Mouse (Mus musculus): ENCODE data around the gene Pla2g5. TPM values are rescaled to one million over a fixed set of nuclear protein-coding genes. Genes with fewer than 3 reads are reported as not detected.

Pla2g5 gene
- polyA plus RNA-seq, 1 experiment from 2014 or later: 0.35 TPM

DNA sequence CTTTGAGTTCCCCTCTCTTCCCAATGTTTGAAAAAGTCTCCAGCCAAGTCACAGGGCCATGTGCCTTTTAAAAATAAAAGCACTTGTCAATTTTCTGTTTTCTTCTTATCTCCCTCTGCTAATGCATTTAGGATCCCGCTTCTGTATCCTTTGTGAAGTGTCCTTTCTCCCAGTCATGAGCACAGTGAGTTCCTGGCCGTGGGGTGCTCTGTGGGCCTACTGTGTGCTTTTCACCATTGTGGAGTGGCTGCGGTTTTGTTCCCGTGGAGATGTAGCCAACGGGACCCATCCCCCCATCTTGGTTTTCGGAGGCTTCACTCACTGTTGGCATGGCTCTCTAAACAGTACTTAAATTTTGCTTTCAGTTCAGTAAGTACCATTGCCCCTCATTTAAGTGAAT lies 2.7 kb upstream of the Pla2g5 start:
- 63% methylated on average over 6 of the region's 6 CpGs for WGBS
- H3K27ac ChIP-seq (ENCODE audit: low read depth, low read length): no peak overlapping the region
- H3K4me2 ChIP-seq (replicated peaks; ENCODE audit: low read depth, low read length): no peak overlapping the region
- H3K4me3 ChIP-seq (ENCODE audit: low read length): no peak overlapping the region
- H3K27me3 ChIP-seq (ENCODE audit: control insufficient read depth, insufficient read depth, low read length): peaks cover 2% of the 10 kb centered on the region; the same call in 1 of the 2 replicates
- no peak for ATAC-seq (ENCODE audit: low FRiP score, low TSS enrichment)
- no peaks in the 10 kb centered on the region for H3K36me3 ChIP-seq (ENCODE audit: control insufficient read depth, insufficient read depth, low read length)
- no peaks in the 10 kb centered on the region for H3K4me1 ChIP-seq (ENCODE audit: control insufficient read depth, insufficient read depth, low read length)
- no peak overlapping the region for H3K9ac ChIP-seq (ENCODE audit: low read depth, low read length)
- H3K9me3 ChIP-seq (ENCODE audit: control insufficient read depth, low read length): no peaks in the 10 kb centered on the region; the same call in 1 of the 2 replicates

DNA sequence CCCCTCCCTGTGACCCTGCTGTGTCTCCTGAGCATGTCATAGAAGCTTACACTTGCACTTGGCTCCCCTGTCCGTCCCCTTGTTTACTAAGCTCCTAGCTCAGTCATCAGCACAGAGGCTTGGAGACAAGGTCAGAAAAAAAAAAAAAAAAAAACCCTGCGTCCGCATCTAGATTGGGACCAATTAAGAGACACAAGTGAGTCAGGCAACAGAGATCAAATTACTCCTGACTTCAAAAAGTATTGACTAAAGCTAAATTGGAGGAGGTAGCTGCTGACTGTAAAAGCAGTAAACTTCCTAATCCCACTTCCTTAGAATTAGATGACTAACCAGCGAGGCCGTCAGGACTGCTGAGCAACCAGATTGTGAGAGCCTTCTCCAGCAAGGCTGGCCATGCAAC lies 1.8 kb upstream of the Pla2g5 start:
- no peak for ATAC-seq (ENCODE audit: low FRiP score, low TSS enrichment)
- H3K36me3 ChIP-seq (ENCODE audit: control insufficient read depth, insufficient read depth, low read length): no peaks in the 10 kb centered on the region
- H3K9me3 ChIP-seq (ENCODE audit: control insufficient read depth, low read length): no peaks in the 10 kb centered on the region
- no peak overlapping the region for H3K4me2 ChIP-seq (replicated peaks; ENCODE audit: low read depth, low read length)
- no peak overlapping the region for H3K27ac ChIP-seq (ENCODE audit: low read depth, low read length)
- H3K27me3 ChIP-seq (ENCODE audit: control insufficient read depth, insufficient read depth, low read length): peaks cover 2% of the 10 kb centered on the region; the same call in 1 of the 2 replicates
- no peak overlapping the region for H3K9ac ChIP-seq (ENCODE audit: low read depth, low read length)
- H3K4me3 ChIP-seq (ENCODE audit: low read length): no peak overlapping the region
- WGBS: 11% methylated on average over 5 of the region's 5 CpGs
- H3K4me1 ChIP-seq (ENCODE audit: control insufficient read depth, insufficient read depth, low read length): 0 out of 2 replicates have a peak, but pooled peaks cover 2% of the 10 kb centered on the region

DNA sequence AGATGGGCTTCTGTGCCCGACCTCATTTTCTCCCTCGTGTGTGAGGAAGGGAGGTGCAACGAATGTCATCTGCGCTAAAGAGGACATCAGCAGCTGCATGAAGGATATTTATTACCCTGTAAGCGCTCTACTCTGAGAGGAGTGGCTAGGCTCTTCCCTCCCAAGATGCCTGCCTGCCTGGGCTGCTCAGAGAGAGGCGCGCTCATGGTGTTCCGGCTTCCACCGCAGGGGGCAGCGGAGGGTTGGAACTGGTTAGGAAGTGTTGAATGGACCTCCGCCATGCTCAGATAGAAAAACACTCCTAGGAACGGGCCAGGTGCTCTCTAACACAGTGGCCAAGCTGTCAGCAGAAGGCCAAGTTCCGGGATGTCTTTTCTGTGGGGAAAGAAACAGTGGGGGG lies 3.6 kb downstream of the Pla2g5 start:
- Histone ChIP-seq H3K9ac (ENCODE audit: low read depth, low read length) (no peak overlapping the region), H3K4me3 (ENCODE audit: low read length) (peak overlapping the region; percentile 25; the same call in 1 of the 2 replicates)

DNA sequence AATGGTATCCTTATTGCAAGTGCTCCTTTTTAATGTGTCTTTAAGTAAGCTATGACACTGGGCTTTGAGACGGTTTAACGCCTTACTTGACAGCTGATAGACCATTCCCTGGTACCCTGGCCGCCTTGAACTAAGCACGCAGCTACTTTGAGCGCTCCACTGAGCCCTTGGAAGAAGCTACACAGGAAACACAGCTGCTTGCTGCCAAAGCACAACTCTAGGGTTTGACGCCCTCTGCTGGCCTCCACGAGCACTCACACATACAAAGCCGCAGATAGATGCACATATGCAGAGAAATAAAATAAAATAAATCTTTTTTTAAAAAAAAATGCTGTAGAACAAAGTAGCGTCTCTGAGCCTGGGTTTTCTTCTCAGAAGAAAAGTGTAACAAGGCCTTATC lies 4.0 kb downstream of the Pla2g5 start:
- no peaks in the 10 kb centered on the region for H3K9me3 ChIP-seq (ENCODE audit: control insufficient read depth, low read length)
- H3K4me3 ChIP-seq (ENCODE audit: low read length): peak overlapping the region; percentile 25; the same call in 1 of the 2 replicates
- H3K4me1 ChIP-seq (ENCODE audit: control insufficient read depth, insufficient read depth, low read length): 0 out of 2 replicates have a peak, but pooled peaks cover 2% of the 10 kb centered on the region
- H3K27me3 ChIP-seq (ENCODE audit: control insufficient read depth, insufficient read depth, low read length): no peaks in the 10 kb centered on the region
- WGBS: 19% methylated on average over 9 of the region's 9 CpGs
- H3K9ac ChIP-seq (ENCODE audit: low read depth, low read length): no peak overlapping the region
- H3K36me3 ChIP-seq (ENCODE audit: control insufficient read depth, insufficient read depth, low read length): no peaks in the 10 kb centered on the region
- H3K27ac ChIP-seq (ENCODE audit: low read depth, low read length): no peak overlapping the region
- no peak for ATAC-seq (ENCODE audit: low FRiP score, low TSS enrichment)
- H3K4me2 ChIP-seq (replicated peaks; ENCODE audit: low read depth, low read length): peak overlapping the region; percentile 43

More for the DNA sequence above, 3.6 kb downstream of the Pla2g5 start:
- Histone ChIP-seq H3K9me3 (ENCODE audit: control insufficient read depth, low read length) (no peaks in the 10 kb centered on the region), H3K4me1 (ENCODE audit: control insufficient read depth, insufficient read depth, low read length) (0 out of 2 replicates have a peak, but pooled peaks cover 2% of the 10 kb centered on the region), H3K36me3 (ENCODE audit: control insufficient read depth, insufficient read depth, low read length) (no peaks in the 10 kb centered on the region), H3K27ac (ENCODE audit: low read depth, low read length) (no peak overlapping the region), H3K27me3 (ENCODE audit: control insufficient read depth, insufficient read depth, low read length) (no peaks in the 10 kb centered on the region), H3K4me2 (replicated peaks; ENCODE audit: low read depth, low read length) (peak overlapping the region; percentile 43)
- 6% methylated on average over 13 of the region's 13 CpGs for WGBS
- peak; percentile 77 for ATAC-seq (ENCODE audit: low FRiP score, low TSS enrichment)

DNA sequence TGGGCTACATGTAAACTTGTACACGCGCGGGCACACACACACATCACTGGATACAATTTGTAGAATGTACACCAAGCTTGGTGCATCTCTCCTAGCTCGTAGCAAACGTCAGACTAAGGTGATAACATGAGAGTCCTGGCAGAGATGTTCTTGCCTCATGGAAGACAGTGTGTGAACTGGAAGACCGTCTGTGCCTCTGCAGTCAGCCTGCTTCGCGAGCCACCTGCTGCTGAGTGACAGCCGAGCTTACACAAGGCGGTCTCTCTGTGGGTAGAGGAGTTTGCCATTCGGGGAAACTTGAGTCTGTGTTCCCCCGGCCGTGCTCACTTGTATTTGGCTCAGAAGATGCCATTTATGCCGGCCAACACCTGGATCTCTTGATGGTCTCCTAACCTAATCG lies 4.8 kb downstream of the Pla2g5 start:
- Histone ChIP-seq H3K36me3 (ENCODE audit: control insufficient read depth, insufficient read depth, low read length) (no peaks in the 10 kb centered on the region), H3K9me3 (ENCODE audit: control insufficient read depth, low read length) (no peaks in the 10 kb centered on the region), H3K27ac (ENCODE audit: low read depth, low read length) (no peak overlapping the region), H3K9ac (ENCODE audit: low read depth, low read length) (no peak overlapping the region), H3K27me3 (ENCODE audit: control insufficient read depth, insufficient read depth, low read length) (no peaks in the 10 kb centered on the region), H3K4me2 (replicated peaks; ENCODE audit: low read depth, low read length) (no peak overlapping the region), H3K4me1 (ENCODE audit: control insufficient read depth, insufficient read depth, low read length) (0 out of 2 replicates have a peak, but pooled peaks cover 2% of the 10 kb centered on the region), H3K4me3 (ENCODE audit: low read length) (no peak overlapping the region)
- WGBS: 83% methylated on average over 15 of the region's 15 CpGs
- no peak for ATAC-seq (ENCODE audit: low FRiP score, low TSS enrichment)

DNA sequence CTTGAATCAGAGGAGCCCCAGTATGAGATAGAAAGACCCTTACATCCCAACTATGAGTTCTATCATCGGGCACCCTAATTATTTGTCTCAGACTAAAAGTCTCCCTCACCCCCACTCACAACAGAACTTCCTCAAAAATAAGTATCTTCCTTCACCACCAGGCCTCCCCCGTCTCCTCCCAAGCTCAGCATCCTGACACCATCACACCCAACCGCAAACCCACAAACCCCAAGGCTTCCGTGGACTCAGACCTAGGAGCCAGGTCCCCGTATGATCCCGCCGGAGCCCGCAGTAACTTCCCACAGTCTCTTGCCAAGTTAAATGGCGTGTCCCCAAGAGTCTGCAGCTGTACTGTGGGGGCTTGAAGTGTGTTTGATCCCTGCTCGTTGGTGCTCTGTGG lies 5.7 kb downstream of the Pla2g5 start:
- Histone ChIP-seq H3K9ac (ENCODE audit: low read depth, low read length) (no peak overlapping the region), H3K4me3 (ENCODE audit: low read length) (no peak overlapping the region), H3K9me3 (ENCODE audit: control insufficient read depth, low read length) (no peaks in the 10 kb centered on the region), H3K4me2 (replicated peaks; ENCODE audit: low read depth, low read length) (no peak overlapping the region), H3K27ac (ENCODE audit: low read depth, low read length) (no peak overlapping the region), H3K27me3 (ENCODE audit: control insufficient read depth, insufficient read depth, low read length) (no peaks in the 10 kb centered on the region), H3K36me3 (ENCODE audit: control insufficient read depth, insufficient read depth, low read length) (no peaks in the 10 kb centered on the region), H3K4me1 (ENCODE audit: control insufficient read depth, insufficient read depth, low read length) (0 out of 2 replicates have a peak, but pooled peaks cover 2% of the 10 kb centered on the region)
- no peak for ATAC-seq (ENCODE audit: low FRiP score, low TSS enrichment)
- WGBS: 84% methylated on average over 10 of the region's 10 CpGs

DNA sequence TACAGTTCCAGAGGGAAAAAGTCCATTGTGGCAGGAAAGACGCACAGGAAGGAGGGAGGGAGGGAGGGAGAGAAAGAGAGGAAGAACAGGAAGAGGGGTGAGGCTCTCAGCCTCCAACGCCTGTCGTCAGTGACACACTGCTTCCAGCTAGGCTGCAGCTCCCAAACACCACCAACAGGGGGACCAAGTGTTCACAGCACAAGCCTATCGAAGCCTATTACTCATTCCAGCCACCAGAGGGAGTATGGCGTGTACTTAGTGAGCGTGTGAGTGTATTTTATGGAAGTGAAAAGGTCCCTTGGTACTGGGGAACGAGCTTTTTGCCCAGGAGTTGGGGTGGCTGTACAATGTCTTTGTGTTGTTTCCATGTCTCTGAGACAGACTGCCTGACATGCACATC lies 6.8 kb downstream of the Pla2g5 start:
- no peaks in the 10 kb centered on the region for H3K27me3 ChIP-seq (ENCODE audit: control insufficient read depth, insufficient read depth, low read length)
- H3K4me2 ChIP-seq (replicated peaks; ENCODE audit: low read depth, low read length): no peak overlapping the region
- H3K27ac ChIP-seq (ENCODE audit: low read depth, low read length): no peak overlapping the region
- H3K4me1 ChIP-seq (ENCODE audit: control insufficient read depth, insufficient read depth, low read length): 0 out of 2 replicates have a peak, but pooled peaks cover 2% of the 10 kb centered on the region
- 30% methylated on average over 7 of the region's 7 CpGs for WGBS
- no peak overlapping the region for H3K4me3 ChIP-seq (ENCODE audit: low read length)
- ATAC-seq (ENCODE audit: low FRiP score, low TSS enrichment): no peak
- no peaks in the 10 kb centered on the region for H3K9me3 ChIP-seq (ENCODE audit: control insufficient read depth, low read length)
- H3K36me3 ChIP-seq (ENCODE audit: control insufficient read depth, insufficient read depth, low read length): no peaks in the 10 kb centered on the region
- no peak overlapping the region for H3K9ac ChIP-seq (ENCODE audit: low read depth, low read length)

DNA sequence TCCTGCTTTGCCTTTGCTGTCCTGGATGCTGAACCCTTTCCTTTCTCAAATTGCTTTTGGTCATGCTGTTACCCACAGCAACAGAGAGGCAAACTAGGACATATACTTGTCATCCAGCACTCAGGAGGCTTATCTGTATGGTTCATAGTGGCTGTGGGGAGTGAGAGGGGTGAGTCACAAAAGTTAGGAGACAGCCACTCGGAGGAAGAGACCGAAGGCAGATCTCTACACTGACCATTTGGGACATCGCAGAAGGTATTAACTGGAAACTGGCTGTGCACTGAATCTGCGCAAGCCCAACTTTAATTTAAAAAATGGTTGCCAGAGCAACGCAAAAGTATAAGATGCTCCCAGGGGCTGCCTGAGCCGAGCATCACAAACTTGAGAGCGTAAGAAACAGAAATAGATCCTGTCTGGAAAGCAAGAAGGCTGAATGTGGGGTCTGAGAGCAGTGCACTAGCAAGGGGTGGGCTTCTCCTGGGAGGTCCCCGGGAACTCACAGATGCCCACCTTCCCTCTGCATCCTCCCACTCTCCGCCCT lies 8.1 kb downstream of the Pla2g5 start:
- H3K4me3 ChIP-seq (ENCODE audit: low read length): no peak overlapping the region
- no peaks in the 10 kb centered on the region for H3K36me3 ChIP-seq (ENCODE audit: control insufficient read depth, insufficient read depth, low read length)
- H3K4me1 ChIP-seq (ENCODE audit: control insufficient read depth, insufficient read depth, low read length): 0 out of 2 replicates have a peak, but pooled peaks cover under 1% of the 10 kb centered on the region
- H3K27me3 ChIP-seq (ENCODE audit: control insufficient read depth, insufficient read depth, low read length): no peaks in the 10 kb centered on the region
- no peak for ATAC-seq (ENCODE audit: low FRiP score, low TSS enrichment)
- no peak overlapping the region for H3K4me2 ChIP-seq (replicated peaks; ENCODE audit: low read depth, low read length)
- WGBS: 84% methylated on average over 9 of the region's 9 CpGs
- H3K27ac ChIP-seq (ENCODE audit: low read depth, low read length): no peak overlapping the region
- H3K9ac ChIP-seq (ENCODE audit: low read depth, low read length): no peak overlapping the region
- H3K9me3 ChIP-seq (ENCODE audit: control insufficient read depth, low read length): no peaks in the 10 kb centered on the region

DNA sequence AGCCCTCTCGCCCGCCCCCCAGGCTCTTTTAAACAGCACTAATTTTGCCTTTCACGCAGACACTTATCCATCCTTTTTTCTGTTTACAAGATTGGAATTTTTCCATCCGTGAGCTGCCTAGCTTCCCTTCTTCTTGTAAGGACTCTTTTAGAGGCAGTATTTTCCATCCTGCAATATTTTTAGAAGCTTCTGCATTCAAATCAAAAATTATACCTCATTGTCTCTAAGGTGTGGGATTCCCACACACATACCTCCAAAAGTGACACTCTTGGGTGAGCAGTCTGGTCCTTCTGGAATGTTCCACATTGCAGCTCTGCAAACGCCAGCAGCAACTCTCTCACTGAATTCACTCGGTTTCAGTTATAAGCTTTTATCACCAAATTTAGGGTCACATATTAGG lies 10.3 kb downstream of the Pla2g5 start:
- H3K27me3 ChIP-seq (ENCODE audit: control insufficient read depth, insufficient read depth, low read length): no peaks in the 10 kb centered on the region
- H3K9ac ChIP-seq (ENCODE audit: low read depth, low read length): no peak overlapping the region
- WGBS: 81% methylated on average over 6 of the region's 6 CpGs
- ATAC-seq (ENCODE audit: low FRiP score, low TSS enrichment): no peak
- H3K9me3 ChIP-seq (ENCODE audit: control insufficient read depth, low read length): no peaks in the 10 kb centered on the region
- H3K36me3 ChIP-seq (ENCODE audit: control insufficient read depth, insufficient read depth, low read length): no peaks in the 10 kb centered on the region
- no peaks in the 10 kb centered on the region for H3K4me1 ChIP-seq (ENCODE audit: control insufficient read depth, insufficient read depth, low read length)
- no peak overlapping the region for H3K4me3 ChIP-seq (ENCODE audit: low read length)
- no peak overlapping the region for H3K4me2 ChIP-seq (replicated peaks; ENCODE audit: low read depth, low read length)
- no peak overlapping the region for H3K27ac ChIP-seq (ENCODE audit: low read depth, low read length)

Data from kidney, embryonic 14.5 days (tissue).